Mouse (Mus musculus): ENCODE data around the gene Hipk2.
A peak's percentile ranks its signal among the peaks of the same experiment; 100 is the strongest.

Gene Hipk2

DNA sequence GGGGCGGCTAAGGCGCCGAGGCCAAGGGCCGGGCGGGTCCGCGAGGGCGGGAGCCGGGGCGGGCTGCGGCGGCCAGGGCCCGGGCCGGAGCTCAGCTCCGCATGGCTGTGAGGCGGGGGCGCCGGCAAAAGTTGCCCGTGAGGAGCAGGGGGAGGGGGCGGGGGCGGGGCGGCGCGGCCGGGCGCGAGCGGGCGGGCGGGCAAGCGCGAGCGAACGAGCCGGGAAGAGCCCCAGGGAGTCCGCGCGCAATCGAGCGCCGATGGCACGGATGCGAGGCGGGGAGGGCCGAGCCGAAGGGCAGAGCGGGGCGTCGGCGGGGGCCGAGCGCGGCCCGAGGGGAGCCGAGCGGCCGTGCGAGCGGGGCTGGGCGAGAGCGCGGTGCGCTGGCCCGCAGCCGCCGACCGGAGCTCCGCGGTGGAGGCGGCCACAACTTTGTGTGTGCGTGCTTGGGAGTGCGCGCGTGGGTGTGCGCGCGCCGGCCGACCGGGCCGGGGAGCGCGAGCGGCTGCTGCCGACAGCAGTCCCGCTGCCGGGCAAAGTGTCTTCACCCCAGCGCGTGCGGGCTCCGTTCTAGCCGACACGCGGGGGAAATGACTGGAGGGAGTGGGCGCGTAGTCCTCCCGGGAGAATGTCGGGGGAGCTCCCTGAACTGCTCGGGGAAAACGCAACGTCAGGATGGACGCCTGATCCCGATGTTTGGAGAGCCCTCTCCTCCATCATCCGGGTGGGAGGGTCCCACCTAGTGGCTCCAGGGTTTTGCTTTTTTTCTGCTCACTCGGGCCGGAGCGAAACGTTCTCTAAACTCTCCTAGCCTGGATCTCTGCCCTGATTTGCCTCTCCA lies at the start of gene Hipk2:
Gene Hipk2 (minus strand): TSS at position 95 of the 841 bp plus-strand sequence.
- peak; percentile 78 for DNase-seq (ENCODE audit: low spot score)

DNA sequence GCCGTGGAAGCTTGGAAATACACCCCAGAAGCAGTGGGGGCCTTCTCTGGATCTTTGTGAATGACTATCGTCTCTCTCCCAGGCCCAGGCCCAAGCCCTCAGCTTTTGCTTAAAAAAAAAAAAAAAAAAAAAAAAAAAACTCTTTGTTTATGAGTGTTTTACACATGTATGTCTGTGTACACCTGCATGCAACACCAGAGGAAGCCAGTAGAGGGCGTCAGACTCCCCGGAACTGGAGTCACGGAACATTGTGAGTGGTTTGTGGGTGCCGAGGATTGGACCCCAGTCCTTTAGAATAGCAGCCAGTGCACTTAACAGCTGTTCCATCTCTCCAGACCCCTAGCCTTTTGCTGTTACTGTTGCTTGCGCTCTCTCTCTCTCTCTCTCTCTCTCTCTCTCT lies 49.8 kb upstream of the Hipk2 start:
- no peak for DNase-seq (ENCODE audit: low spot score)

DNA sequence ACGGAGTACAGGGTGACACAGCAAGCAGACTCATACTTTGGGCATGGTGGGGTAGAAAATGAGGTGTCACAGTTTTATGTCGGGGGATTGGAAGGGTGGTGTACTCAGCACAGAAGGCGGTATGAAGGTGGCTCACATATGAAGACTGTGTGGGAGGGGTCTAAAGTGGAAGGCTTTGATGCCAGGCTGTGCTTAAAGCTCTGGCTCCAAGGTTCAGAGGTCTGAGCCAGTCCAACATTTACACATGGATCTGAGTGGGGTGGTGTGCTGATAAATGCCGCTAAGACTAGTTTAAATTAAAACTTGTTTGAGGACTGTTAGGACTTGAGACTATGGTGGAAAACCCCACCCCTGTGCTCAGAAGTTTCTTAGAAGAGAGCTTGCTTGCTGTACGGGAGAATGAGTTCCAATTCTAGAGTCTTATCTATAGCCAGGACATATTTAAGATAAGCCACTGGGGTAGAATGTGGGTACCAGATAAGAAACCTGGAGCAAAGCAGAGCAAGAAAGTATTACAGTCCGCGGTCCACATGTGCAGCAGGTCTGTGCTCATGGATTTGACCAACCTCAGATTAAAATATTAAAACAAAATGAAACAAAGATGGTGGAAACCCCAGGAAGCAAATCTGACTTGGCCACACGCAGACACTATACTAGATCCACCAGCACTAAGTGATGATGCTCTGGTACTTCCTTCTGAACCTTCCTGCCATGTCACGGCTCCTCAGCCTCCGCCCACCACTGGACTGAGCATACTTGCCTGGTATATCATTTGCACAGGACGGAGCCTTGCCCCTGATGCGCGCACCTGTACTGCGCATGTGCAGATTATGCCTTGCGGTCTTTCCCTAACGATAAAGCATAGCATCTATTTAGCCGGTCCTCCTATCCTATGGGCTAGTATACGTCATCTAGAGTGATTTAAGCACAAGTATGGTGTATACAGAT lies 48.2 kb upstream of the Hipk2 start:
- no peak for DNase-seq (ENCODE audit: low spot score)

DNA sequence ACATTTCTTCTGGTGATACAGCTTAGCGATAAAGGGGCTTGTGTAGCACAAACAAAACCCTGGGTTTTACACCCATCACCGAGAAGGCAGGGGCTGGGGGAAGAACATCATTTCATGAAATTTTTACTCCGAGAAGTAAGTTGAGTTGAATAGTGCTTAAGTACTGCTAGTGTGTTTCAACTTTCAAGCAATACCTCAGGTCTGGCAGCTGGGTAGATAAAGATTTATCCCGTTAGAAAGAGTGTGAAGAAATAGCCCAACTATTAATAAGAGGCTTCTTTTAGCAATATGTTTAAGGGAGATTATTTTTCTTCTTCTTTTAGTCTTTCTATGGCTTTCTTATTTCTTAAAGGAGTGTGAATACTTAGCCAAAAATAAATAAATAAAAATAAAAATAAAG lies 47.5 kb upstream of the Hipk2 start:
- DNase-seq (ENCODE audit: low spot score) = no peak

DNA sequence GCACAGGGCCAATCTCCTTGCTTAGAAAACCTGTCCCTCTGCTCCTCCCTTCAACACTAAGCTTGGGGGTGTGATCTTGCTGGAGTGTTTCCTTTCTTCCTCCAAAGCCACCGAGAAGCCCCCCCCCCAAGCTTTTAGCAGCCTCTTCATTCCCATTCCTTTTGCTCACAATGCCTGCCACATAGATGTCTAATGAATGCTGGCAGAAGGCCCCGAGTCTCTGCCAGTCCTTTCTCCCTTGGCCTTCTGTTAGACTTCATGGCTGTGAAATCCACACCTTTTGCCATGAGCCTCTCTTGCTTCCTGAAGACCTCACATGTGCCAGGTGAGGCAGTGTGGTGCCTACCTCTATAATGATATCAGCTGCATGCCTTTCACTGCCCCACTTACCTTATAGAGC lies 46.6 kb upstream of the Hipk2 start:
- no peak for DNase-seq (ENCODE audit: low spot score)

DNA sequence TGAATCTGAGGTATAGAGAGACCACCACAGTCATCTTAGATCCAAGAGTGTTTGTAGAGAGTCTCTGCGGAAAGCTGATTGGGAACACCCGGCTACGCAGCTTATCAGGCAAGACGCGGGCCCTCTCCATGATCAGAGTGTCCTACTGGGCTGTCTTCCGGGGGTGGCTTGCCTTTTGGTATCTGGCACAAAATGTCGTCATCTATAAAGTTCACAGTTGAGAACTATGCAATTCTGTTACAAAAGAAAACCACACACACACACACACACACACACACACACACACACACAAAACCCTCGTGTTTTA lies 45.8 kb upstream of the Hipk2 start:
- no peak for DNase-seq (ENCODE audit: low spot score)

DNA sequence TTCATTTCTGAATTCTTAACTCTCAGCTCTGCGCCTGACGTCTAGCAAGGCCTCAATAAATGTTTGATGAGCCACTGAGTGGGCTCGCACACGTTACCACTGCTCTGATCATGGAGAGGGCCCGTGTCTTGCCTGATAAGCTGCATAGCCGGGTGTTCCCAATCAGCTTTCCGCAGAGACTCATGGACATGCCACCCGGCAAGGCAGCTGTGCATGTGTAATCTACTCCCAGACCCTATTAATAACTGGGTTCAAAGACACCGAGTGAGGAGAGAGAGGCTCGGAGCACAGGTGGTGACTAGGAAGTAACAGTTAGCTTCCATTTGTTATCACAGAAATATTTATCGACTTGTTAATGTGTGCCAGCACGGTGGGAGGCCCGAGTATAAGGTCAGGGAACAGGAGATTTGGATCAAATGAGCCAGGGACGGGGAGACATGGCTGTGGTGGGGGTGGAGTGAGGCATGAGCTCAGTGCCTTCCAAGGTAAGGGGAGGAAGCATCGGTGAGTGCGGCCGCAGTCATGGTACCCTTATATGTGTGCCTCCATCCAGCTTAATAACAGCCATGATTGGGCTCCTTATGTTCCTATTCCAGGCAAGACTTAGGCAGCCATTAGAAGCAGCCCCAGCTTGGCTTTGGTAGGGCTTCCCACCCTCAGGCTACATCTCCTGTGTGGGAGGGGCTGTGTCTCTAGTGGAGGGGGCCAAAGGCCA lies 45.3 kb upstream of the Hipk2 start:
- DNase-seq (ENCODE audit: low spot score) = no peak

DNA sequence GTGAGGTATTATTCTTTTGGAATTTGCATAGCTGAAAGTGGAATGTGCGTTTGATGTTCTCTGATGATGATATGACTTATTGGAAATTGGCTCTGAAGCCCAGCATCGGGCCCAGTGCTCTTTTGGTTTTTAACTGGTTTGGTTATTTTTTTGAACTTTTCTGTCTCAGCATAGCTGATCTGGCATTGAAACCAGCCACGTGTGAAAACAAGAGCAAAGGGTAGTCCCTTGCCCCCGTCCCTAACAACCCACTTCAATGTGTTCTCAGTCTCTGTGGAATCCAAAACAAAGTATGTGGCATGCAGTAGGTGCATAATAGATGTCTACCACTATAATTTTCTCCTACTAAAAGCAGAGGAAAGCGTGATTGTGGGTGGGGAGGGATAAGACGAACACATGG lies 44.2 kb upstream of the Hipk2 start:
- DNase-seq (ENCODE audit: low spot score) = no peak

DNA sequence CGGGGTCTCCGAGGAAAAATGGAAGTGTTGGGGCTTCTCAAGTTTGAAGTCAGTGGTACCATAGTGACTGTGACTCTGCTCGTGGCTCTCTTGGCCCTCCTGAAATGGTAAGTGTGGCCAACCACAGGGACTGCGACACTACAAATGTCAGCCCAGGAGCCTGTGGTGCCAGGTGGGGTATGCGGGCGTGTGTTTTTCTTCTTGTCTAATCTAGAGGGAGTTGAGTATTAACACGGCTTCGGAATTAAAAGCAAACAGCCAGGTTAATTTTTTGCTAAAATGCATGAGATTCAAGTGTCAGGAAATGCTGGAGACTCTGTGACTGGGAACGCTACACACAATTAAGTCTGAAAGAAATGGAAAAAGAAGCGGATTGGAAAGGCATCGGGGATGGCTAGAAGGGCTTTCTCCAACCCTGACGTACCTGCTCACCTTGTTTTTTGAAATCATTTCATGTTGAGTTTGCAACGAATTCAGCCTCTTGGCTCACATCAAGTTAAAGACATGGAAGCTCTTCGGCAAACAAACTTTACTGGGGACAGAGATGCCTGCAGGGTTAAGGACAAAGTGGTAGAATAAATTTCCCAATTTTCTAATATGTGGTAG lies 43.3 kb upstream of the Hipk2 start:
- no peak for DNase-seq (ENCODE audit: low spot score)

DNA sequence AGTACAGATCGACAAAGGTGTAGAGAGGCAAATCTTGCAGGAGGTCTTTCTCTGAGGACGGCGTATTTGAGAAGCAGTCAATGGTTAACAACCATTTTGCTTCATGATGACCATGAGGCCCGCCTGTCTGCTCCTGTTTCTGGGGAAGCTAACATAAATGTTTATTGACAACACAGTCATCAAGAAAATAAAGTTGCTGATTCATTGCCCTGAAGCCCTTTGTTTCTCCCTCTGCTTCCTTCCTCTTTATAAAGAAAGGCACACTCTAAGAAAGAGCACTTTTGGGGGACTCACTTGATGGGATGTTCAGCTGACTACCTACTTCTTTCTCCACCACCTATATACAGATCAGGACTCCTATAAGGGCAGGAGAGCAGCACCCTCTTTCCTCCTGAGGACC lies 42.8 kb upstream of the Hipk2 start:
- DNase-seq (ENCODE audit: low spot score) = no peak

DNA sequence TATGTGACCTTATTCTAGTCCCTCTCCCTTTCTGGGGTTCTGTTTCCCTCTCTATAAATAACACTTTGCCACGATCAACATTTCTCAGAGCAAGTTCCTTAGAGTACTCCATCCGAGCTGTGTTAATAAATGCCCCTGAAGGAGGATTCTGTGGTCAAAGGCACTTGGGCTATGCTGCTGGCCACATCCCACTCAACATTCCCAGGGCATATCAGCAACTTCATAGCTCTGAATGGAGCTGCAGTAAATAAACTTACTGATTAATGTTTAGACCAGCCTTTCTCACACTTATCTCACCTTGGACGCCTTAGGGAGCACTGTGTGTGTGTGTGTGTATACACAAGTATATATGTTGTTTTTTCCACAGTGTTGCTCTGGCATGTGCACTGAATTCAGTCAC lies 41.5 kb upstream of the Hipk2 start:
- no peak for DNase-seq (ENCODE audit: low spot score)

DNA sequence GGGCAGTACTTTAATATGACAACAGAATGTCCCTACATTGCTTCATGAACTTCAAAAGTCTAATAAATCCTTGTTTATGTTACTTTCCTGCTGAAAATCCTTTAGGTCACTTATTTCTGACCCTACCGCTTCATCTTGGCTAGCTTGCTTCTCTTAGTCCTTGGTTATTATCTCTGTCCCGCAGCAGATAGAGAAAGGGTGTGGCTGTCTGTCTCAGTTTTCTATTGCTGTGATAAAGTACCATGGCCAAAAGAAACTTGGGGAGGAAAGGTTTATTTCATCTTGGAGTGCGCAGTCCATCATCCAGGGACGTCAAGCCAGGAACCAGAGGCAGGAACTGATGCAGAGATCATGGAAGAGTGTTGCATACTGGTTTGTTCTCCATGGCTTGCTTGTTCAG lies 40.6 kb upstream of the Hipk2 start:
- DNase-seq (ENCODE audit: low spot score) = no peak

DNA sequence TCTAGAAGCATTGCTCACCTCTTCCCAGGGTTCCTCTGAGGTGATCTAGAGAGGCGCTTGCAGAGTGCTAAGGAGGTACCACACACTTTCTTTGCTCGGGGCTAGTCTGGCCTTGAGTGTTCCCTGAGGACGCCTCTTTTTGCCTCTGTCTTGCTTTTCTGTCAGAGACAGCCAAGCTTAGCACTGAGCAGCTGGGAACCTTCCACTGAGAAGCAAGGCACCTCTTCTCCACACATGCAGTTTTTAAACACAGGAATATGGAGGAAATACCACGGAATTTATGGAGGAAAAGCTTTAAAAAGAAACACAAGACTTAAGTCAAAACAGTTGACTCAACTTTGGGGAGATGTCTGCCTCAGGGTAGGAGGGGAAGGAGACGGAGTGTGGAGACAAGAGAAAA lies 39.8 kb upstream of the Hipk2 start:
- no peak for DNase-seq (ENCODE audit: low spot score)

DNA sequence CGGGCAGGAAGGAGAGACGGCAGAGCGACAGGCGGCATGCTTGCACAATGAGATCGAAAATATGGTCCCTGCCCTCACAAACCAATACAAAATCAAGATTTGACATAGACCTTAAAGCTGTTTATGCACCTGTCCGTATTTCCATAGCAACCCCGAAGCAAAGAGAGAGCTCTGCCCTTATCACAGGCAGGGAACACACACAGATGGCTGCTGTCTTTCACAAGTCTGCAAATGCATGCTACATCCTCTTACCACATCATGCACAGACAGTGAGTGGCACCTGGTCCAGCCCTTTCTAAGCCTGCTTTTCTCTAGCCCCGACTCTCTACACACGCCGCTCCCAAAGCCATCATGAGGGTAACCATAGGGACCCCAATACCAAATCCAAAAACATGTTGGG lies 38.2 kb upstream of the Hipk2 start:
- no peak for DNase-seq (ENCODE audit: low spot score)

DNA sequence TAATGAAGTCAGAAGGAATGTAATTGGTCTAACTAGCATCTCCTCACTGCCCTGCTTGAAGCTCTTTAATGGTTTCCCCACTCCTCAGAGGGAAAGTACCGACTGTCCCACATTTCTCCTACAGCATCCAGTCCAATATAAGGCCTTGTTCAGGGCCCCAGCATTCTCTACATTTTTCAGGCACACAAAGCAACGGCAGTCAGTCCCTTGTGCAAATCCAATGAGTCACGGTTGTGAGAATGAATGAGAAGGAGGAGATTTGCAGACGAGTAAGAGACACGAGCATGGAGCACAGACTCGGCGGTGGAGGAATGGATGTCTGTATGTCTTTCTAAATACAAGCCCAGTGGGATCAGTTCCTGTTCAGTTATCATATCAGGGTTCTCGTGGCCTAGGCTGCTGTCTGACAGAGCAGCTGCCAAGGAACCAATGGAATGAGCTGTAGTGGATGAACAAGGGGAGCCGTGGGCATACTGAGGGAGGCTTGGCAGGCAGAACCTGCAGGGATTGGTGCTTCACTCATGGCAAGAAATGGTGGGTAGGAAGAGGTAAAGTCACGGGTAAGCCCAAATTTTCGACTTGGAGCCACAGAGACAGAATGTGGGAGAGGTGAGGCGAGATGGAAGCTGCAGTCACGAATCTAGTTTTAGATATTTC lies 37.5 kb upstream of the Hipk2 start:
- no peak for DNase-seq (ENCODE audit: low spot score)

DNA sequence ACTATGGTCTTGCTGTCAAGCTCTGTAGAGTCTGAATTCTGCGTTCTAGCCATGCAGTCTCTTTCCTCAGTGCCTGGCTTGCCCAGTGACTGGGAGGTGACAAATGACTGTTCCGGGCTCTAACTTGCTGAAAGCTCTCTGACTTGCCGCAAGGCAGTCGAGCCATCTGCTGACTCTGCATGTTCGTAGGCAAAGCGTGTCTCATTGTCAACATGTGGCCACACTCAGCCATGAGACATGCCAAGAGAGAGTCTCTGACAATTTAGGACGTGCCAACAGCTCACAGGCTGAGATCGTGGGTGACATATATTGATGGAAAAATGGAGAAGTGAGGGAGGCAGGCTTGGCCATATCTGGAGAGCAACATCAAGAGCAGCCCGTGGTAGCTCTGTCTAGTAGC lies 36.9 kb upstream of the Hipk2 start:
- no peak for DNase-seq (ENCODE audit: low spot score)

DNA sequence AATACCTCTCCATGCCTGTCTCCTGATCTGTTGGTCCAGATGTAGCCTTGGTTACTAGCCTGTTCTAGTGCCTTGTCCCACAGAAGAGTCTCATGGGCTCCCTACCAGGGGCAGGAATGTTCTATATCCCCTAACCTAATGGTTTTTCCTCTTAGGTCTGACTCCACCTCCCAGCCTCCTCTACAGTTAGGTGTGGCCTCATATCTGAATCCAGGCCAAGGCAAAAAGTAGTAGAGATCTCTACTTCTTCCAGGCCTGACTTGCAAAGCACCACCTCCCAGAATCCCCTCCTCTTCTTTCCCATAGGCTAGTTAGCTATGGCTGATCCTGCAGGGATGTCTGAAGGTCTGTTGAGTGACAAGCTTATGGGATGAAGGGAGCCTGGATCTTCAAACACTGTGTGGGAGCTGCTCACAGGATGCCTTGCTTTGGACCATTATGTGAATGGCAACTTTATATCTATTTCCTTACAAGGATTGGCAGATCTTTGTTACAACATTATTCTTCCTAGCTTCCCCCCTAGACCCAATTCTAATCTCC lies 36.2 kb upstream of the Hipk2 start:
- DNase-seq (ENCODE audit: low spot score) = no peak

DNA sequence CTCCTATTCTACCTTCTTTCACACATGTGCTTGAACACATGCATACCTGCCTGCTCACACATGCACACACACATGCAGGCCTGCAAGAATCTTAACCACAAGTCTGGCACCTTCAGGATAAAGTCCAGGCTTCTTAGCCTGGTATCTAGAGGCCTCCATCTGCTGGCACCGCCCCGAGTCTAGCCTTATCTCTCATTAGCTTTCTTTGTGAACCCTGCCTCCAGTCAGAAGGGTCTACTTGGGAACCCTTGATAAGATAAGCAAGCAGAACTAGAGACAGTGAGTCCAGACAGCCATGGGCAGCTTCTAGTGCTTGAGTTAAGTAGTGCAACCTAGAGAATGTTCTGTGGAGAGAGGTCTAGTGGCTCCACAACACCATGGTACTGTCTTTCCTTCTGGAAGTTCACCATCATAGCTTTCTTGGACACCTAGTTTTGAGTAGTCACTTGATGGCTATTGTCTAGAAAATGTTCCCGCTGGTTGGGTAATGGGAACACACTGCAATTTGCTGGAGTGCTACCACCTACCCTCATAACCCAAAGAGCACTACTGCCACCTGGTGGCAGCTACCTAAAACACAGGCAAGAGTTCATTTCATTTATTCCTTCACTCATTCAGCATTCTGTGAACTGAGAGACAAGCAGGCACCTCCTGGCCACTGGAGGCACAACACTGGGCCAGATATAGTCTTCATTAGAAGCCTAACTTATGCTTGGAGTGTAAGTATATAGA lies 35.0 kb upstream of the Hipk2 start:
- DNase-seq (ENCODE audit: low spot score) = peak; percentile 66

DNA sequence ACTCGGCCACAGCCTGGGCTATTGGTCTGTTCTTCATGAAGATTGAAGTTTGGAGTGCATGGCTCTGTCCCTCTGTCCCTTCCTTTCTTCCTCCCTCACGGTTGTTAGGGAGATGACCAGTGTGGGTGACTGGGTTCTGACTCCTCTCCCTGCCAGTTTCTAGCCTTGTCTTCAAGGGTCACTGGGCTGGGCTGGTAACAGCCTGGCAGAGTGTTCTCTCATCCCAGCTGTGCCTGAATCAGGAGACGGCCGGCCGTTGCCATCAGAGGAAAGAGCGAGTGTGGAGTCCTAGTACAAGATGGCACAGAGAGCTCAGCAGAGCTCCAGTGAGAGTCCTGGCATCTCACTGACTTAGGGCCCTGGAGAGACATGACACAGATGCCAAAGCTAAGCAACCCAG lies 32.4 kb upstream of the Hipk2 start:
- DNase-seq (ENCODE audit: low spot score) = no peak

DNA sequence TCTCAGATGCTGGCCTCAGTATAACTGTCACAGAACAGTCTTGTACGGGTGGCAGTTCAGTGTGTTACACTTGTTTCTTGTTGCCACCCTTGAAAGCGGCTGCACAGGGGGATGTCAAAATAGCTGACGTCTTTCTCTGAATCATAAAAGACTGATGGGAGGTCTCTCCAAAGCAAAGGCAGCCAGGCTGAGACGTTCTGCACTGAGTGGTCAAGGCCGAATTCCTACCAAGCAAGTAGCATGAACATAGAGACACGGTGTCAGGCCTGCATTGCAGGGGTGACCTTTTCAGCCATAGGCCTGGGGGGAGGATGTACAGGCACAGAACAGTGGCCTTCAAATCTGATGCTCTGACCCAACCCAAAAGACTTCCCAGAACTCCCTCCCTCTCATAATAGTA lies 30.0 kb upstream of the Hipk2 start:
- no peak for DNase-seq (ENCODE audit: low spot score)
